Mouse (Mus musculus): ENCODE data around the gene Tmem131. TPM values are rescaled to one million over a fixed set of nuclear protein-coding genes. Genes with fewer than 3 reads are reported as not detected.
A peak's percentile ranks its signal among the peaks of the same experiment; 100 is the strongest.

The Tmem131 gene
- polyA plus RNA-seq, 1 experiment, result 12.1 TPM

- H3K4me3 ChIP-seq (replicated peaks), result peak overlapping the region; percentile 97
- H3K9me3 ChIP-seq, result no peaks in the 10 kb centered on the region
- peaks cover 2% of the 10 kb centered on the region for H3K27me3 ChIP-seq (replicated peaks)
- no peaks in the 10 kb centered on the region for H3K36me3 ChIP-seq (replicated peaks; ENCODE audit: low read length)
- peaks cover 41% of the 10 kb centered on the region for H3K4me1 ChIP-seq
- TF ChIP-seq FLI1 (IDR thresholded peaks at IDR 0.05; ENCODE audit: low read length) (no peak), GATA1 (IDR thresholded peaks at IDR 0.05; ENCODE audit: borderline replicate concordance, low read length) (no peak)
Observed at GRCm38 (mm10) chr1:36939506-36940380, 3.7 kb downstream of the Tmem131 start.

GRCm38 (mm10) chr1:36938801-36939286, 4.6 kb downstream of the Tmem131 start:
- H3K4me1 ChIP-seq, result peaks cover 48% of the 10 kb centered on the region
- peak overlapping the region; percentile 97 for H3K4me3 ChIP-seq (replicated peaks)
- no peaks in the 10 kb centered on the region for H3K36me3 ChIP-seq (replicated peaks; ENCODE audit: low read length)
- no peaks in the 10 kb centered on the region for H3K9me3 ChIP-seq
- TF ChIP-seq GATA1 (IDR thresholded peaks at IDR 0.05; ENCODE audit: borderline replicate concordance, low read length), result no peak
- no peak for TF ChIP-seq FLI1 (IDR thresholded peaks at IDR 0.05; ENCODE audit: low read length)
- no peaks in the 10 kb centered on the region for H3K27me3 ChIP-seq (replicated peaks)

- no peaks in the 10 kb centered on the region for H3K36me3 ChIP-seq (replicated peaks; ENCODE audit: low read length)
- H3K9me3 ChIP-seq, result no peaks in the 10 kb centered on the region
- no peaks in the 10 kb centered on the region for H3K27me3 ChIP-seq (replicated peaks)
- no peak for TF ChIP-seq GATA1 (IDR thresholded peaks at IDR 0.05; ENCODE audit: borderline replicate concordance, low read length)
- TF ChIP-seq FLI1 (IDR thresholded peaks at IDR 0.05; ENCODE audit: low read length), result no peak
- H3K4me1 ChIP-seq, result peaks cover 48% of the 10 kb centered on the region
- peak overlapping the region; percentile 97 for H3K4me3 ChIP-seq (replicated peaks)
Observed at GRCm38 (mm10) chr1:36938348-36938747, 5.1 kb downstream of the Tmem131 start.

GRCm38 (mm10) chr1:36937648-36938047, 5.8 kb downstream of the Tmem131 start:
- H3K27me3 ChIP-seq (replicated peaks), result no peaks in the 10 kb centered on the region
- no peaks in the 10 kb centered on the region for H3K9me3 ChIP-seq
- no peaks in the 10 kb centered on the region for H3K36me3 ChIP-seq (replicated peaks; ENCODE audit: low read length)
- no peak for TF ChIP-seq FLI1 (IDR thresholded peaks at IDR 0.05; ENCODE audit: low read length)
- TF ChIP-seq GATA1 (IDR thresholded peaks at IDR 0.05; ENCODE audit: borderline replicate concordance, low read length), result no peak
- peaks cover 46% of the 10 kb centered on the region for H3K4me1 ChIP-seq
- peak overlapping the region; percentile 97 for H3K4me3 ChIP-seq (replicated peaks)

- H3K4me1 ChIP-seq, result peaks cover 50% of the 10 kb centered on the region
Observed at GRCm38 (mm10) chr1:36937015-36937414, 6.5 kb downstream of the Tmem131 start.

GRCm38 (mm10) chr1:36936567-36936966, 6.9 kb downstream of the Tmem131 start:
- H3K27me3 ChIP-seq (replicated peaks), result no peaks in the 10 kb centered on the region
- TF ChIP-seq FLI1 (IDR thresholded peaks at IDR 0.05; ENCODE audit: low read length) (no peak), GATA1 (IDR thresholded peaks at IDR 0.05; ENCODE audit: borderline replicate concordance, low read length) (no peak)
- H3K9me3 ChIP-seq, result no peaks in the 10 kb centered on the region
- peaks cover 52% of the 10 kb centered on the region for H3K4me1 ChIP-seq
- no peak overlapping the region for H3K4me3 ChIP-seq (replicated peaks)
- H3K36me3 ChIP-seq (replicated peaks; ENCODE audit: low read length), result no peaks in the 10 kb centered on the region

More at GRCm38 (mm10) chr1:36937015-36937414, 6.5 kb downstream of the Tmem131 start:
- TF ChIP-seq FLI1 (IDR thresholded peaks at IDR 0.05; ENCODE audit: low read length) (no peak), GATA1 (IDR thresholded peaks at IDR 0.05; ENCODE audit: borderline replicate concordance, low read length) (no peak)
- Histone ChIP-seq H3K4me3 (replicated peaks) (no peak overlapping the region), H3K36me3 (replicated peaks; ENCODE audit: low read length) (no peaks in the 10 kb centered on the region), H3K27me3 (replicated peaks) (no peaks in the 10 kb centered on the region), H3K9me3 (no peaks in the 10 kb centered on the region)

- Histone ChIP-seq H3K4me3 (replicated peaks) (peak overlapping the region; percentile 50), H3K4me1 (peaks cover 58% of the 10 kb centered on the region)
Observed at GRCm38 (mm10) chr1:36934778-36935177, 8.7 kb downstream of the Tmem131 start.

GRCm38 (mm10) chr1:36933965-36934585, 9.4 kb downstream of the Tmem131 start:
- no peaks in the 10 kb centered on the region for H3K27me3 ChIP-seq (replicated peaks)
- no peaks in the 10 kb centered on the region for H3K36me3 ChIP-seq (replicated peaks; ENCODE audit: low read length)
- H3K4me3 ChIP-seq (replicated peaks), result no peak overlapping the region
- no peaks in the 10 kb centered on the region for H3K9me3 ChIP-seq
- H3K4me1 ChIP-seq, result peaks cover 65% of the 10 kb centered on the region
- no peak for TF ChIP-seq GATA1 (IDR thresholded peaks at IDR 0.05; ENCODE audit: borderline replicate concordance, low read length)
- no peak for TF ChIP-seq FLI1 (IDR thresholded peaks at IDR 0.05; ENCODE audit: low read length)

More at GRCm38 (mm10) chr1:36934778-36935177, 8.7 kb downstream of the Tmem131 start:
- no peaks in the 10 kb centered on the region for H3K36me3 ChIP-seq (replicated peaks; ENCODE audit: low read length)
- no peak for TF ChIP-seq GATA1 (IDR thresholded peaks at IDR 0.05; ENCODE audit: borderline replicate concordance, low read length)
- no peak for TF ChIP-seq FLI1 (IDR thresholded peaks at IDR 0.05; ENCODE audit: low read length)
- H3K9me3 ChIP-seq, result no peaks in the 10 kb centered on the region
- H3K27me3 ChIP-seq (replicated peaks), result no peaks in the 10 kb centered on the region

GRCm38 (mm10) chr1:36932231-36932630, 11.2 kb downstream of the Tmem131 start:
- H3K36me3 ChIP-seq (replicated peaks; ENCODE audit: low read length), result peaks cover 3% of the 10 kb centered on the region
- H3K4me3 ChIP-seq (replicated peaks), result no peak overlapping the region
- peaks cover 65% of the 10 kb centered on the region for H3K4me1 ChIP-seq
- H3K9me3 ChIP-seq, result no peaks in the 10 kb centered on the region
- TF ChIP-seq GATA1 (IDR thresholded peaks at IDR 0.05; ENCODE audit: borderline replicate concordance, low read length) (no peak), FLI1 (IDR thresholded peaks at IDR 0.05; ENCODE audit: low read length) (no peak)
- H3K27me3 ChIP-seq (replicated peaks), result no peaks in the 10 kb centered on the region

- H3K27me3 ChIP-seq (replicated peaks), result no peaks in the 10 kb centered on the region
- TF ChIP-seq GATA1 (IDR thresholded peaks at IDR 0.05; ENCODE audit: borderline replicate concordance, low read length), result no peak
- no peak for TF ChIP-seq FLI1 (IDR thresholded peaks at IDR 0.05; ENCODE audit: low read length)
- no peak overlapping the region for H3K4me3 ChIP-seq (replicated peaks)
- no peaks in the 10 kb centered on the region for H3K9me3 ChIP-seq
- H3K4me1 ChIP-seq, result peaks cover 71% of the 10 kb centered on the region
- peaks cover 3% of the 10 kb centered on the region for H3K36me3 ChIP-seq (replicated peaks; ENCODE audit: low read length)
Observed at GRCm38 (mm10) chr1:36930911-36931310, 12.6 kb downstream of the Tmem131 start.
